Mouse (Mus musculus) stomach, postnatal 0 days (tissue): Measurements from ENCODE around the gene Prdx5.

Experiments used
- CTCF ChIP-seq: IDR thresholded peaks from 2 replicates; pipeline ENCODE4 v1.5.1; 2016; ENCODE audit warnings: antibody characterized with exemption, low read depth, mild to moderate bottlenecking, moderate library complexity
- EP300 ChIP-seq: optimal IDR thresholded peaks from 2 replicates; pipeline ENCODE3; 2016; ENCODE audit warnings: antibody characterized with exemption

GRCm38 (mm10) chr19:6951381-6951968 lies 41.6 kb upstream of the Prdx5 start:
- peak; percentile 93 for TF ChIP-seq EP300
- TF ChIP-seq CTCF, result no peak
